Mouse (Mus musculus) hindbrain, postnatal 0 days (tissue): Measurements from ENCODE around the gene Specc1. TPM values are rescaled to one million over a fixed set of nuclear protein-coding genes. Genes with fewer than 3 reads are reported as not detected.

Experiments used
- ATAC-seq: fragments of 200-750 bp; cut with Nextera tagmentation; 2 replicates; pipeline ENCODE4 v1.8.0; 2017; ENCODE audit warnings: mild to moderate bottlenecking, moderate TSS enrichment, moderate library complexity
- DNase-seq: peaks from one replicate; pipeline ENCODE4 v3.0.0-alpha.2; 2015; ENCODE audit warnings: low spot score
- H3K27ac ChIP-seq: fragments of 300-500 bp; sonication (generic); 2 replicates; pipeline ENCODE4 v1.5.1; 2014; ENCODE audit warnings: mild to moderate bottlenecking
- H3K27me3 ChIP-seq: fragments of 300-500 bp; sonication (generic); 2 replicates; pipeline ENCODE4 v1.6.1; 2014; ENCODE audit warnings: low read length, mixed read lengths; ENCODE audit not compliant: insufficient read depth
- H3K36me3 ChIP-seq: fragments of 300-500 bp; sonication (generic); 2 replicates; pipeline ENCODE4 v1.6.1; 2014; ENCODE audit warnings: low read length, mixed read lengths; ENCODE audit not compliant: insufficient read depth
- H3K4me1 ChIP-seq: fragments of 300-500 bp; sonication (generic); 2 replicates; pipeline ENCODE4 v1.6.1; 2014; ENCODE audit warnings: antibody characterized with exemption, low read length, mixed read lengths; ENCODE audit not compliant: insufficient read depth
- H3K4me2 ChIP-seq: fragments of 300-500 bp; sonication (generic); 2 replicates; pipeline ENCODE4 v1.6.1; 2014; ENCODE audit warnings: low read depth, mild to moderate bottlenecking, low read length, moderate library complexity, mixed read lengths
- H3K4me3 ChIP-seq: fragments of 300-500 bp; sonication (generic); 2 replicates; pipeline ENCODE4 v1.5.1; 2014; ENCODE audit warnings: low read length
- H3K9ac ChIP-seq: fragments of 300-500 bp; sonication (generic); replicated peaks from 2 replicates; pipeline ENCODE4 v1.6.1; 2014; ENCODE audit warnings: mild to moderate bottlenecking, low read length, moderate library complexity, mixed read lengths
- H3K9me3 ChIP-seq: fragments of 300-500 bp; sonication (generic); 2 replicates; pipeline ENCODE4 v1.6.1; 2016; ENCODE audit warnings: low read length, mixed read lengths
- CTCF ChIP-seq: IDR thresholded peaks from 2 replicates; pipeline ENCODE4 v1.5.1; 2016; ENCODE audit warnings: antibody characterized with exemption, control low read depth, low read depth
- WGBS: fragments of 180-500 bp; shearing (Covaris S2); extraction: QIAGEN DNeasy Blood & Tissue Kit; methylation state at CpG from one replicate; pipeline ENCODE4 v1.1.7; 2014; 5-methylcytosine and 5-hydroxymethylcytosine counted together
- polyA plus RNA-seq: library from polyadenylated mRNA; unstranded; fragments of >200 nt; fragmentation: Nextera tagmentation; extraction: Ambion mirVana; gene quantifications from 2 replicates; pipeline ENCODE4 v1.2.1, GENCODE M21; 2015
- total RNA-seq: library from RNA; depleted of rRNA; stranded (reverse); fragments of >200 nt; gene quantifications from 2 replicates; pipeline ENCODE4 v1.2.3, GENCODE M21; 2014; rRNA removed

Gene Specc1
- total and polyA plus RNA-seq, 2 experiments from 2014 or later, result 20.7 to 34.0 TPM

GRCm38 (mm10) chr11:62268381-62268780 lies 311.8 kb downstream of the Specc1 start:
- Histone ChIP-seq H3K27ac (no peak overlapping the region), H3K4me2 (no peak overlapping the region), H3K36me3 (no peaks in the 10 kb centered on the region), H3K4me1 (no peaks in the 10 kb centered on the region), H3K4me3 (no peak overlapping the region), H3K9ac (no peak overlapping the region), H3K27me3 (no peaks in the 10 kb centered on the region), H3K9me3 (no peaks in the 10 kb centered on the region)
- no peak for TF ChIP-seq CTCF
- no peak for ATAC-seq
- no peak for DNase-seq
- WGBS, result 80% methylated on average over 8 of the region's 8 CpGs

- 81% methylated on average over 12 of the region's 12 CpGs for WGBS
- Histone ChIP-seq H3K4me3 (no peak overlapping the region), H3K9ac (no peak overlapping the region), H3K9me3 (no peaks in the 10 kb centered on the region), H3K4me2 (no peak overlapping the region), H3K4me1 (no peaks in the 10 kb centered on the region), H3K36me3 (no peaks in the 10 kb centered on the region), H3K27ac (no peak overlapping the region), H3K27me3 (no peaks in the 10 kb centered on the region)
- TF ChIP-seq CTCF, result no peak
- no peak for DNase-seq
- ATAC-seq, result no peak
These were observed 312.5 kb downstream of the Specc1 start for GRCm38 (mm10) chr11:62269097-62269496.

GRCm38 (mm10) chr11:62270851-62271250 lies 314.3 kb downstream of the Specc1 start:
- no peak for ATAC-seq
- no peaks in the 10 kb centered on the region for H3K9me3 ChIP-seq
- no peaks in the 10 kb centered on the region for H3K36me3 ChIP-seq
- TF ChIP-seq CTCF, result no peak
- no peak overlapping the region for H3K4me2 ChIP-seq
- H3K9ac ChIP-seq, result no peak overlapping the region
- H3K4me3 ChIP-seq, result no peak overlapping the region
- no peak overlapping the region for H3K27ac ChIP-seq
- no peaks in the 10 kb centered on the region for H3K4me1 ChIP-seq
- no peak for DNase-seq
- no peaks in the 10 kb centered on the region for H3K27me3 ChIP-seq
- 64% methylated on average over 5 of the region's 5 CpGs for WGBS

Other genes with a start within 250 kb of the Specc1 start
- gene Slc5a10, start 235.9 kb upstream of the Specc1 start, total RNA-seq, result 0.21 TPM in 1 of 2 replicates, not detected in the other
- 0.19 and 0.20 TPM in 2 replicates for gene Slc5a10, start 235.9 kb upstream of the Specc1 start, polyA plus RNA-seq
- gene Prpsap2, start 194.7 kb upstream of the Specc1 start, total RNA-seq, result 42.7 and 46.2 TPM in 2 replicates
- 40.7 and 45.6 TPM in 2 replicates for gene Prpsap2, start 194.7 kb upstream of the Specc1 start, polyA plus RNA-seq
- gene Ulk2, start 101.7 kb upstream of the Specc1 start, total RNA-seq, result 111 and 127 TPM in 2 replicates
- gene Ulk2, start 101.7 kb upstream of the Specc1 start, polyA plus RNA-seq, result 29.3 and 30.4 TPM in 2 replicates
- gene Akap10, start 26.5 kb upstream of the Specc1 start, total RNA-seq, result 13.4 and 24.0 TPM in 2 replicates
- 6.4 and 6.6 TPM in 2 replicates for gene Akap10, start 26.5 kb upstream of the Specc1 start, polyA plus RNA-seq